Mouse (Mus musculus) hindbrain, embryonic 14.5 days (tissue): ENCODE measurements around the gene Irak3. TPM values are rescaled to one million over a fixed set of nuclear protein-coding genes. Genes with fewer than 3 reads are reported as not detected.

Source experiments
- ATAC-seq: fragments of 200-750 bp; cut with Nextera tagmentation; 2 replicates; pipeline ENCODE4 v1.8.0; 2017; ENCODE audit warnings: moderate number of reproducible peaks, mild to moderate bottlenecking, moderate TSS enrichment, moderate library complexity; ENCODE audit not compliant: low FRiP score
- DNase-seq: peaks from one replicate; pipeline ENCODE4 v3.0.0-alpha.2; 2015; ENCODE audit warnings: low spot score
- H3K27ac ChIP-seq: fragments of 300-500 bp; sonication (generic); 2 replicates; pipeline ENCODE4 v1.5.1; 2014; ENCODE audit warnings: mild to moderate bottlenecking, moderate library complexity
- H3K27me3 ChIP-seq: fragments of 300-500 bp; sonication (generic); 2 replicates; pipeline ENCODE4 v1.6.1; 2014; ENCODE audit warnings: mild to moderate bottlenecking, low read length, mixed read lengths; ENCODE audit not compliant: control insufficient read depth, insufficient read depth
- H3K36me3 ChIP-seq: fragments of 300-500 bp; sonication (generic); replicated peaks from 2 replicates; pipeline ENCODE4 v1.6.1; 2014; ENCODE audit not compliant: control insufficient read depth, insufficient read depth
- H3K4me1 ChIP-seq: fragments of 300-500 bp; sonication (generic); replicated peaks from 2 replicates; pipeline ENCODE4 v1.6.1; 2014; ENCODE audit warnings: antibody characterized with exemption, low read length, mixed read lengths; ENCODE audit not compliant: control insufficient read depth, insufficient read depth
- H3K4me2 ChIP-seq: fragments of 300-500 bp; sonication (generic); replicated peaks from 2 replicates; pipeline ENCODE4 v1.6.1; 2014; ENCODE audit warnings: mild to moderate bottlenecking, moderate library complexity
- H3K4me3 ChIP-seq: fragments of 300-500 bp; sonication (generic); replicated peaks from 2 replicates; pipeline ENCODE4 v1.5.1; 2014; ENCODE audit warnings: mild to moderate bottlenecking, low read length
- H3K9ac ChIP-seq: fragments of 300-500 bp; sonication (generic); 2 replicates; pipeline ENCODE4 v1.6.1; 2014
- H3K9me3 ChIP-seq: fragments of 300-500 bp; sonication (generic); 2 replicates; pipeline ENCODE4 v1.6.1; 2016; ENCODE audit warnings: low read length; ENCODE audit not compliant: control insufficient read depth
- WGBS: fragments of 180-500 bp; shearing (Covaris S2); extraction: QIAGEN DNeasy Blood & Tissue Kit; methylation state at CpG from one replicate; pipeline ENCODE4 v1.1.7; 2014; 5-methylcytosine and 5-hydroxymethylcytosine counted together
- polyA plus RNA-seq: library from polyadenylated mRNA; unstranded; fragments of >200 nt; fragmentation: Nextera tagmentation; extraction: Ambion mirVana; gene quantifications from 2 replicates; pipeline ENCODE4 v1.2.1, GENCODE M21; 2014

Irak3 gene
- polyA plus RNA-seq, 1 experiment from 2014 or later = 0.51 TPM

GRCm38 (mm10) chr10:120208575-120209538 lies 6.9 kb upstream of the Irak3 start:
- Histone ChIP-seq H3K4me3 (peak overlapping the region; percentile 93), H3K4me1 (peaks cover 11% of the 10 kb centered on the region), H3K9ac (peak overlapping the region; percentile 88), H3K9me3 (no peaks in the 10 kb centered on the region), H3K27me3 (no peaks in the 10 kb centered on the region), H3K4me2 (peak overlapping the region; percentile 73), H3K36me3 (no peaks in the 10 kb centered on the region), H3K27ac (no peak overlapping the region)
- WGBS = 3% methylated on average over 53 of the region's 53 CpGs
- DNase-seq (peak; percentile 87), ATAC-seq (peak; percentile 80)

- DNase-seq = no peak
- Histone ChIP-seq H3K36me3 (no peaks in the 10 kb centered on the region), H3K27ac (no peak overlapping the region), H3K9me3 (no peaks in the 10 kb centered on the region), H3K9ac (no peak overlapping the region), H3K27me3 (no peaks in the 10 kb centered on the region), H3K4me3 (no peak overlapping the region), H3K4me2 (no peak overlapping the region), H3K4me1 (peaks cover 11% of the 10 kb centered on the region)
- no peak for ATAC-seq
- WGBS = 89% methylated on average over 8 of the region's 8 CpGs
These were observed 6.1 kb upstream of the Irak3 start for GRCm38 (mm10) chr10:120208015-120208414.

- WGBS = 85% methylated on average over 13 of the region's 13 CpGs
- no peaks in the 10 kb centered on the region for H3K36me3 ChIP-seq
- H3K27me3 ChIP-seq = peaks cover 13% of the 10 kb centered on the region
- no peak overlapping the region for H3K9ac ChIP-seq
- H3K4me3 ChIP-seq = no peak overlapping the region
- DNase-seq = no peak
- H3K9me3 ChIP-seq = no peaks in the 10 kb centered on the region
- ATAC-seq = no peak
- H3K4me1 ChIP-seq = peaks cover 15% of the 10 kb centered on the region
- H3K4me2 ChIP-seq = no peak overlapping the region
- H3K27ac ChIP-seq = no peak overlapping the region
These were observed 2.8 kb upstream of the Irak3 start for GRCm38 (mm10) chr10:120204591-120205210.

- Histone ChIP-seq H3K36me3 (no peaks in the 10 kb centered on the region), H3K4me2 (no peak overlapping the region), H3K27me3 (peaks cover 13% of the 10 kb centered on the region), H3K9ac (no peak overlapping the region), H3K4me3 (no peak overlapping the region), H3K9me3 (no peaks in the 10 kb centered on the region), H3K4me1 (peaks cover 8% of the 10 kb centered on the region; the same call in 1 of the 2 replicates), H3K27ac (no peak overlapping the region)
- no peak for DNase-seq
- ATAC-seq = no peak
- WGBS = 77% methylated on average over 16 of the region's 16 CpGs
These were observed 729 bp upstream of the Irak3 start for GRCm38 (mm10) chr10:120202467-120203250.

- Histone ChIP-seq H3K36me3 (no peaks in the 10 kb centered on the region), H3K27me3 (peaks cover 13% of the 10 kb centered on the region), H3K27ac (no peak within 1 kb of the TSS), H3K9ac (peak within 1 kb of the TSS; percentile 50), H3K4me1 (peaks cover 8% of the 10 kb centered on the region; the same call in 1 of the 2 replicates), H3K9me3 (no peaks in the 10 kb centered on the region), H3K4me3 (peak within 1 kb of the TSS; percentile 40), H3K4me2 (peak within 1 kb of the TSS; percentile 66)
- WGBS = 1% methylated on average over 65 of the region's 65 CpGs
- DNase-seq (no peak), ATAC-seq (peak; percentile 37; the same call in 1 of the 2 replicates)
These were observed 604 bp downstream of the Irak3 start, which contains the start of gene Tmbim4 for GRCm38 (mm10) chr10:120201131-120201921. Gene Tmbim4, plus strand, starts transcription at chr10:120201590.

GRCm38 (mm10) chr10:120197061-120197835 lies 4.7 kb downstream of the Irak3 start:
- DNase-seq (no peak), ATAC-seq (no peak)
- no peak overlapping the region for H3K9ac ChIP-seq
- peaks cover 13% of the 10 kb centered on the region for H3K27me3 ChIP-seq
- H3K4me3 ChIP-seq = no peak overlapping the region
- H3K9me3 ChIP-seq = no peaks in the 10 kb centered on the region
- H3K4me1 ChIP-seq = peaks cover 8% of the 10 kb centered on the region; the same call in 1 of the 2 replicates
- H3K27ac ChIP-seq = no peak overlapping the region
- WGBS = 86% methylated on average over 14 of the region's 14 CpGs
- H3K36me3 ChIP-seq = no peaks in the 10 kb centered on the region
- H3K4me2 ChIP-seq = no peak overlapping the region

- H3K4me3 ChIP-seq = no peak overlapping the region
- no peaks in the 10 kb centered on the region for H3K9me3 ChIP-seq
- WGBS = 96% methylated on average over 8 of the region's 8 CpGs
- no peaks in the 10 kb centered on the region for H3K4me1 ChIP-seq
- H3K4me2 ChIP-seq = no peak overlapping the region
- DNase-seq (no peak), ATAC-seq (no peak)
- no peak overlapping the region for H3K27ac ChIP-seq
- H3K27me3 ChIP-seq = no peaks in the 10 kb centered on the region
- H3K36me3 ChIP-seq = no peaks in the 10 kb centered on the region
- no peak overlapping the region for H3K9ac ChIP-seq
These were observed 8.7 kb downstream of the Irak3 start for GRCm38 (mm10) chr10:120193255-120193654.

- DNase-seq (no peak), ATAC-seq (no peak)
- H3K27ac ChIP-seq = no peak overlapping the region
- no peaks in the 10 kb centered on the region for H3K9me3 ChIP-seq
- no peaks in the 10 kb centered on the region for H3K36me3 ChIP-seq
- H3K4me1 ChIP-seq = no peaks in the 10 kb centered on the region
- H3K4me3 ChIP-seq = no peak overlapping the region
- H3K9ac ChIP-seq = no peak overlapping the region
- H3K4me2 ChIP-seq = no peak overlapping the region
- H3K27me3 ChIP-seq = no peaks in the 10 kb centered on the region
- WGBS = 87% methylated on average over 4 of the region's 4 CpGs
These were observed 9.7 kb downstream of the Irak3 start for GRCm38 (mm10) chr10:120192278-120192677.
